Mouse (Mus musculus) midbrain, embryonic 16.5 days (tissue): ENCODE measurements around the gene Olfr530. TPM values are rescaled to one million over a fixed set of nuclear protein-coding genes. Genes with fewer than 3 reads are reported as not detected.

Experiments used
- ATAC-seq: fragments of 200-750 bp; cut with Nextera tagmentation; 2 replicates; pipeline ENCODE4 v1.8.0; 2017; ENCODE audit warnings: moderate TSS enrichment
- H3K27ac ChIP-seq: fragments of 300-500 bp; sonication (generic); 2 replicates; pipeline ENCODE4 v1.5.1; 2014; ENCODE audit warnings: mild to moderate bottlenecking, low read length, mixed read lengths
- H3K27me3 ChIP-seq: fragments of 300-500 bp; sonication (generic); 2 replicates; pipeline ENCODE4 v1.6.1; 2014; ENCODE audit warnings: low read depth, low read length, mixed read lengths; ENCODE audit not compliant: control insufficient read depth, insufficient read depth
- H3K36me3 ChIP-seq: fragments of 300-500 bp; sonication (generic); 2 replicates; pipeline ENCODE4 v1.6.1; 2014; ENCODE audit warnings: mild to moderate bottlenecking, low read length, moderate library complexity, mixed read lengths; ENCODE audit not compliant: control insufficient read depth, insufficient read depth
- H3K4me1 ChIP-seq: fragments of 300-500 bp; sonication (generic); 2 replicates; pipeline ENCODE4 v1.6.1; 2014; ENCODE audit warnings: mild to moderate bottlenecking, low read length, mixed read lengths; ENCODE audit not compliant: control insufficient read depth, insufficient read depth
- H3K4me2 ChIP-seq: fragments of 300-500 bp; sonication (generic); 2 replicates; pipeline ENCODE4 v1.6.1; 2014; ENCODE audit warnings: mild to moderate bottlenecking, low read length, mixed read lengths
- H3K4me3 ChIP-seq: fragments of 300-500 bp; sonication (generic); 2 replicates; pipeline ENCODE4 v1.5.1; 2014; ENCODE audit warnings: low read depth, mild to moderate bottlenecking, low read length, moderate library complexity, mixed read lengths
- H3K9ac ChIP-seq: fragments of 300-500 bp; sonication (generic); 2 replicates; pipeline ENCODE4 v1.6.1; 2014; ENCODE audit warnings: low read depth, low read length, mixed read lengths
- H3K9me3 ChIP-seq: fragments of 300-500 bp; sonication (generic); replicated peaks from 2 replicates; pipeline ENCODE4 v1.6.1; 2014; ENCODE audit warnings: mild to moderate bottlenecking, low read length, mixed read lengths; ENCODE audit not compliant: control insufficient read depth, poor library complexity, severe bottlenecking
- WGBS: fragments of 180-500 bp; shearing (Covaris S2); extraction: QIAGEN DNeasy Blood & Tissue Kit; methylation state at CpG from one replicate; pipeline ENCODE4 v1.1.7; 2014; 5-methylcytosine and 5-hydroxymethylcytosine counted together
- polyA plus RNA-seq: library from polyadenylated mRNA; unstranded; fragments of >200 nt; fragmentation: Nextera tagmentation; extraction: Ambion mirVana; gene quantifications from 2 replicates; pipeline ENCODE4 v1.2.1, GENCODE M21; 2015

The Olfr530 gene
- not detected in 2 replicates for polyA plus RNA-seq

- no peaks in the 10 kb centered on the region for H3K4me1 ChIP-seq
- H3K4me2 ChIP-seq, result no peak within 1 kb of the TSS
- no peaks in the 10 kb centered on the region for H3K36me3 ChIP-seq
- no peaks in the 10 kb centered on the region for H3K27me3 ChIP-seq
- H3K9me3 ChIP-seq, result no peaks in the 10 kb centered on the region
- no peak for ATAC-seq
- no peak within 1 kb of the TSS for H3K4me3 ChIP-seq
- 71% methylated on average over 1 of the region's 1 CpGs for WGBS
- no peak within 1 kb of the TSS for H3K27ac ChIP-seq
- H3K9ac ChIP-seq, result no peak within 1 kb of the TSS
Measured at GRCm38 (mm10) chr7:140376231-140376630, at the start of gene Olfr530. TSS of gene Olfr530 (minus strand) at chr7:140376331.

GRCm38 (mm10) chr7:140421539-140421938, 45.4 kb upstream of the Olfr530 start, which contains the start of gene Olfr532:
TSS of gene Olfr532 (minus strand) at chr7:140421639.
- H3K4me1 ChIP-seq, result no peaks in the 10 kb centered on the region
- no peaks in the 10 kb centered on the region for H3K36me3 ChIP-seq
- no peak within 1 kb of the TSS for H3K9ac ChIP-seq
- H3K4me2 ChIP-seq, result no peak within 1 kb of the TSS
- no peak within 1 kb of the TSS for H3K4me3 ChIP-seq
- H3K27ac ChIP-seq, result no peak within 1 kb of the TSS
- no peaks in the 10 kb centered on the region for H3K27me3 ChIP-seq
- no peaks in the 10 kb centered on the region for H3K9me3 ChIP-seq
- 91% methylated on average over 1 of the region's 1 CpGs for WGBS
- ATAC-seq, result no peak

- no peaks in the 10 kb centered on the region for H3K36me3 ChIP-seq
- H3K4me2 ChIP-seq, result no peak within 1 kb of the TSS
- H3K9ac ChIP-seq, result no peak within 1 kb of the TSS
- no peak within 1 kb of the TSS for H3K27ac ChIP-seq
- no peaks in the 10 kb centered on the region for H3K9me3 ChIP-seq
- H3K4me3 ChIP-seq, result no peak within 1 kb of the TSS
- H3K27me3 ChIP-seq, result no peaks in the 10 kb centered on the region
- no peak for ATAC-seq
- 92% methylated on average over 1 of the region's 1 CpGs for WGBS
- no peaks in the 10 kb centered on the region for H3K4me1 ChIP-seq
Measured at GRCm38 (mm10) chr7:140402818-140403217, 26.7 kb upstream of the Olfr530 start, which contains the start of gene Olfr531. TSS of gene Olfr531 (minus strand) at chr7:140402918.

- H3K9ac ChIP-seq, result no peak overlapping the region
- H3K27me3 ChIP-seq, result no peaks in the 10 kb centered on the region
- H3K27ac ChIP-seq, result no peak overlapping the region
- no peak for ATAC-seq
- WGBS, result 99% methylated on average over 2 of the region's 2 CpGs
- H3K4me3 ChIP-seq, result no peak overlapping the region
- no peaks in the 10 kb centered on the region for H3K36me3 ChIP-seq
- no peak overlapping the region for H3K4me2 ChIP-seq
- H3K4me1 ChIP-seq, result no peaks in the 10 kb centered on the region
- H3K9me3 ChIP-seq, result no peaks in the 10 kb centered on the region
Measured at GRCm38 (mm10) chr7:140376911-140377310, 780 bp upstream of the Olfr530 start.

- Histone ChIP-seq H3K36me3 (no peaks in the 10 kb centered on the region), H3K27me3 (no peaks in the 10 kb centered on the region), H3K9ac (no peak overlapping the region), H3K4me1 (no peaks in the 10 kb centered on the region), H3K9me3 (no peaks in the 10 kb centered on the region), H3K27ac (no peak overlapping the region), H3K4me2 (no peak overlapping the region), H3K4me3 (no peak overlapping the region)
- no peak for ATAC-seq
- 78% methylated on average over 4 of the region's 4 CpGs for WGBS
Measured at GRCm38 (mm10) chr7:140374300-140374699, 1.8 kb downstream of the Olfr530 start.

- Histone ChIP-seq H3K27me3 (no peaks in the 10 kb centered on the region), H3K4me2 (no peak within 1 kb of the TSS), H3K9ac (no peak within 1 kb of the TSS), H3K9me3 (no peaks in the 10 kb centered on the region), H3K4me3 (no peak within 1 kb of the TSS), H3K27ac (no peak within 1 kb of the TSS), H3K4me1 (no peaks in the 10 kb centered on the region), H3K36me3 (no peaks in the 10 kb centered on the region)
- no peak for ATAC-seq
- WGBS, result 70% methylated on average over 3 of the region's 3 CpGs
Measured at GRCm38 (mm10) chr7:140361571-140361970, 14.6 kb downstream of the Olfr530 start, which contains the start of gene Olfr60. TSS of gene Olfr60 (minus strand) at chr7:140361671.

- Histone ChIP-seq H3K27ac (no peak within 1 kb of the TSS), H3K9ac (no peak within 1 kb of the TSS)
- 60% methylated on average over 2 of the region's 2 CpGs for WGBS
Measured at GRCm38 (mm10) chr7:140333717-140334116, 42.4 kb downstream of the Olfr530 start, which contains the start of gene Olfr527. TSS of gene Olfr527 (plus strand) at chr7:140334017.

GRCm38 (mm10) chr7:140329766-140330304, 46.3 kb downstream of the Olfr530 start:
- Histone ChIP-seq H3K9ac (no peak overlapping the region), H3K27ac (no peak overlapping the region), H3K27me3 (no peaks in the 10 kb centered on the region), H3K4me2 (no peak overlapping the region), H3K4me3 (no peak overlapping the region), H3K36me3 (no peaks in the 10 kb centered on the region), H3K9me3 (no peaks in the 10 kb centered on the region), H3K4me1 (no peaks in the 10 kb centered on the region)
- no peak for ATAC-seq
- WGBS, result 65% methylated on average over 1 of the region's 1 CpGs

More at GRCm38 (mm10) chr7:140333717-140334116, 42.4 kb downstream of the Olfr530 start, which contains the start of gene Olfr527:
- no peaks in the 10 kb centered on the region for H3K9me3 ChIP-seq
- no peaks in the 10 kb centered on the region for H3K4me1 ChIP-seq
- ATAC-seq, result no peak
- no peaks in the 10 kb centered on the region for H3K27me3 ChIP-seq
- H3K4me2 ChIP-seq, result no peak within 1 kb of the TSS
- H3K4me3 ChIP-seq, result no peak within 1 kb of the TSS
- no peaks in the 10 kb centered on the region for H3K36me3 ChIP-seq
